Mouse (Mus musculus): ENCODE data around the gene Rps6kb2.

DNA sequence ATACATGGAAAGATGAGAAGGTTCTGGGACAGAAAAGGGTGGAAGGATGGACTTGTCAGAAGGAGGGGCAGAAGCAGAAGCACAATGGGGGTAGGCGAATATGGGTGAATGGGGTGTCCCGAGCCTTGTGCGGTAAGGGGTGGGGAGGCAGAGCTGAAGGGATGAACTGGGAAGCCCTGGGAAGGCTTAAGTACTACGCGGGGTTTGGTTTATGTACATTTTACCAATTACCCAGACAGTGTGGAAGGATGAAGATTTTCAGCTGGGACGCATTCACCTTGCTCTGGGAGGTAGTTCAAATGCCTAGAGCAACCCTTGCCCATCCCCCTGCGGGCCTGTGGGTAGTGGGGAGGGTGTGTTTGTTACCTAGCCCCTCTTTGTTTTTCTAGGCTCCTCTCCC, 39.0 kb upstream of the Rps6kb2 start:
- TF ChIP-seq POLR2A (IDR thresholded peaks at IDR 0.05; ENCODE audit: control insufficient read depth, low read depth, low read length) (no peak), CTCF (IDR thresholded peaks at IDR 0.05; ENCODE audit: control insufficient read depth, insufficient read depth, insufficient replicate concordance, low read depth, low read length) (no peak)
